In the genomic region with DNA sequence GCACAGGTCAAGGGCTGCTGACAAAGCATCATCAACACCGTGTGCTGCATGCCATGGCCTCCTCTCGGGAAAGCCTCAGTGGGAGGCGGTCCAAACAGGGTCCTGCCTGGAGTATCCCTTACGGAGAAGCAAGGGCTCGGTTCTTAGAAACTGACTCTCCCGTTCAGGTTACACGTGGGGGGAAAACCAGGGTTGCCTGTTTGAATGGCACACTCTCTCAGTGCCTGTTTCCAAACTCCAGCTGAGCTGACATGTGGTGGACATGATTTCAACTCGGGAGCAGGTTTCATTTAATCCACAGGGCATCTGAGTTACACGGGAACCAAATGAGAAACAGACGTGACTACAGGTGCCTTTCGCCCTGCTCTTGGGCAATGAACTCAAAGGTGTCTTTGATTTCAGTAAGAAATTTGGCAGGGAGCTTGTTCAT, we compare ENCODE assay signal across 9 mouse cellular contexts.
DNase-seq lines count a peak whose midpoint lies in the region; ATAC-seq and TF ChIP-seq lines count a peak whose summit lies in the region.
"Had no signal": no experiment of that assay in that cellular context is flagged by ENCODE, and none has a peak within 500 bp of the region (broad histone marks: within the 10 kb centered on the region; RNA-seq: fewer than 3 reads in every experiment).

No protein-coding gene starts in this region.

- H3K27me3 ChIP-seq in liver, postnatal 0 days (ENCODE audit: insufficient read depth, low read length) = peaks cover 11% of the 10 kb centered on the region
- no peaks in the 10 kb centered on the region for H3K27me3 ChIP-seq in liver, embryonic 11.5 days (replicated peaks; ENCODE audit: control insufficient read depth, insufficient read depth, low read length)
- peaks cover 22% of the 10 kb centered on the region for H3K27me3 ChIP-seq in limb, embryonic 13.5 days

- no peak overlapping the region for H3K27ac ChIP-seq in liver, postnatal 0 days (ENCODE audit: low read depth)
- H3K27ac ChIP-seq in liver, embryonic 11.5 days (ENCODE audit: low read depth, low read length) = no peak overlapping the region
- peak overlapping the region; percentile 49; the same call in 1 of the 2 replicates for H3K27ac ChIP-seq in limb, embryonic 13.5 days

- no peak for ATAC-seq in liver, postnatal 0 days
- no peak for ATAC-seq in liver, embryonic 11.5 days (replicated peaks; ENCODE audit: low FRiP score)
- peak; percentile 81 for ATAC-seq in limb, embryonic 13.5 days (ENCODE audit: low FRiP score, low read depth)
- no peak for ATAC-seq in inflammation-experienced regulatory T-cells, adult 6 months

- no peak overlapping the region for H3K9ac ChIP-seq in liver, postnatal 0 days (replicated peaks)
- H3K9ac ChIP-seq in liver, embryonic 11.5 days (ENCODE audit: low read depth, low read length) = no peak overlapping the region
- H3K9ac ChIP-seq in limb, embryonic 13.5 days = peak overlapping the region; percentile 9; the same call in 1 of the 2 replicates

- no peak for DNase-seq in liver, postnatal 0 days
- no peak for DNase-seq in liver, embryonic 11.5 days (ENCODE audit: low spot score)
- DNase-seq in cerebellum, postnatal 36 days = peak; percentile 65 to 67
- peak; percentile 31 for DNase-seq in gastrocnemius, postnatal 14 days
- DNase-seq in heart, postnatal 14 days = no peak
- no peak for DNase-seq in heart, adult 8-10 months (ENCODE audit: low spot score)
- DNase-seq: lung, postnatal 14 days had no signal

- intact Hi-C loops in gastrocnemius, postnatal 14 days (cut with DNase I; ENCODE audit: low total_unique reads) = no loop called here
- intact Hi-C loops in heart, postnatal 14 days (cut with DNase I) = no loop called here

- H3K4me1 ChIP-seq in liver, postnatal 0 days (ENCODE audit: insufficient read depth) = no peaks in the 10 kb centered on the region
- H3K4me1 ChIP-seq in liver, embryonic 11.5 days (replicated peaks; ENCODE audit: control insufficient read depth, insufficient read depth, low read length) = no peaks in the 10 kb centered on the region
- peaks cover 64% of the 10 kb centered on the region for H3K4me1 ChIP-seq in limb, embryonic 13.5 days

- no peaks in the 10 kb centered on the region for H3K9me3 ChIP-seq in liver, postnatal 0 days (ENCODE audit: low read length)
- no peaks in the 10 kb centered on the region for H3K9me3 ChIP-seq in liver, embryonic 11.5 days (ENCODE audit: control insufficient read depth, low read length)
- no peaks in the 10 kb centered on the region for H3K9me3 ChIP-seq in limb, embryonic 13.5 days

- H3K4me3 ChIP-seq in liver, postnatal 0 days (ENCODE audit: low read depth, low read length) = no peak overlapping the region
- no peak overlapping the region for H3K4me3 ChIP-seq in liver, embryonic 11.5 days (ENCODE audit: low read depth, low read length)
- peak overlapping the region; percentile 19; the same call in 1 of the 2 replicates for H3K4me3 ChIP-seq in limb, embryonic 13.5 days

- no peaks in the 10 kb centered on the region for H3K36me3 ChIP-seq in liver, postnatal 0 days (replicated peaks; ENCODE audit: insufficient read depth, low read length)
- no peaks in the 10 kb centered on the region for H3K36me3 ChIP-seq in liver, embryonic 11.5 days (ENCODE audit: control insufficient read depth, insufficient read depth, low read length)
- no peaks in the 10 kb centered on the region for H3K36me3 ChIP-seq in limb, embryonic 13.5 days

- no peak for TF ChIP-seq EP300 in liver, postnatal 0 days (IDR thresholded peaks at IDR 0.05; ENCODE audit: low read depth)

- WGBS in liver, postnatal 0 days (ENCODE audit: insufficient replicate concordance) = 62% methylated on average over 11 of the region's 11 CpGs
- WGBS in liver, embryonic 11.5 days = 63% methylated on average over 11 of the region's 11 CpGs
- 7% methylated on average over 11 of the region's 11 CpGs for WGBS in limb, embryonic 13.5 days

- TF ChIP-seq CTCF in liver, postnatal 0 days (IDR thresholded peaks at IDR 0.05; ENCODE audit: low read depth) = no peak

- H3K4me2 ChIP-seq in liver, postnatal 0 days (ENCODE audit: low read depth, low read length) = peak overlapping the region; percentile 31; the same call in 1 of the 2 replicates
- no peak overlapping the region for H3K4me2 ChIP-seq in liver, embryonic 11.5 days
- peak overlapping the region; percentile 58 for H3K4me2 ChIP-seq in limb, embryonic 13.5 days (replicated peaks)

Comparison
In these comparisons a context has a peak if more than half of its experiments do, and no peak if none do; other contexts are left out.
1. DNase-seq: peak in cerebellum, postnatal 36 days (2 of 2) and gastrocnemius, postnatal 14 days (single experiment); none in liver, postnatal 0 days (single experiment), liver, embryonic 11.5 days (single experiment), heart, postnatal 14 days (0 of 2) and heart, adult 8-10 months (single experiment).